Mouse (Mus musculus) spleen, adult 2 months (tissue): ENCODE measurements at regions not wholly inside any gene's neighbourhood (a gene's known extent, or its start where the extent isn't known, plus 50 kb on each side); places are given as distances from the start of the nearest gene placed in this dataset.

Experiments
- DNase-seq, 2 experiments: peaks; one replicate each; pipeline versions ENCODE4 v3.0.0 to v3.0.0-alpha.2; 2012 to 2021; ENCODE audit warnings: low spot score in 2 of 2, low read depth in 1 of 2
- H3K27ac ChIP-seq: fragments of 200-500 bp; 2 replicates; pipeline ENCODE4 v1.5.1; 2012; ENCODE audit warnings: low read length, inconsistent platforms; ENCODE audit not compliant: insufficient read depth
- H3K27me3 ChIP-seq: fragments of 200-500 bp; 2 replicates; pipeline ENCODE4 v1.6.1; 2012; ENCODE audit warnings: mild to moderate bottlenecking, moderate library complexity, low read length, inconsistent platforms; ENCODE audit not compliant: control insufficient read depth, insufficient read depth
- H3K36me3 ChIP-seq: fragments of 200-500 bp; 2 replicates; pipeline ENCODE4 v1.6.1; 2012; ENCODE audit warnings: mild to moderate bottlenecking, low read length, inconsistent platforms; ENCODE audit not compliant: control insufficient read depth, insufficient read depth
- H3K4me1 ChIP-seq: fragments of 200-500 bp; 2 replicates; pipeline ENCODE4 v1.6.1; 2011; ENCODE audit warnings: inconsistent platforms; ENCODE audit not compliant: control insufficient read depth, insufficient read depth, insufficient read length
- H3K4me3 ChIP-seq: fragments of 200-500 bp; 2 replicates; pipeline ENCODE4 v1.5.1; 2011; ENCODE audit warnings: mild to moderate bottlenecking, inconsistent platforms; ENCODE audit not compliant: insufficient read depth, insufficient read length; ENCODE audit errors: extremely low read depth
- CTCF ChIP-seq: fragments of 200-500 bp; IDR thresholded peaks from 2 replicates; pipeline ENCODE4 v1.5.1; 2011; ENCODE audit warnings: mild to moderate bottlenecking, inconsistent platforms; ENCODE audit not compliant: insufficient read depth, insufficient read length, insufficient replicate concordance; ENCODE audit errors: extremely low read depth
- POLR2A ChIP-seq: fragments of 200-500 bp; IDR thresholded peaks from 2 replicates; pipeline ENCODE4 v1.6.1; 2011; ENCODE audit warnings: low read depth, low read length, inconsistent platforms
- WGBS: fragments of 180-500 bp; shearing (Covaris S2); methylation state at CpG from one replicate; pipeline ENCODE4 v1.1.7; 2018; 5-methylcytosine and 5-hydroxymethylcytosine counted together

- H3K27ac ChIP-seq: 0 out of 2 replicates have a peak overlapping the region, but pooled peaks have one; percentile 21
Measured at GRCm38 (mm10) chr8:8994596-8995189, 304.4 kb upstream of the Arglu1 start.

GRCm38 (mm10) chr8:8994008-8994407 is 303.7 kb upstream of the Arglu1 start:
- no peaks in the 10 kb centered on the region for H3K36me3 ChIP-seq
- WGBS: 19% methylated on average over 7 of the region's 7 CpGs
- H3K27me3 ChIP-seq: no peaks in the 10 kb centered on the region
- DNase-seq: no peak
- peaks cover 15% of the 10 kb centered on the region; the same call in 1 of the 2 replicates for H3K4me1 ChIP-seq
- no peak overlapping the region for H3K27ac ChIP-seq
- H3K4me3 ChIP-seq: no peak overlapping the region
- TF ChIP-seq POLR2A (no peak), CTCF (no peak)

More at GRCm38 (mm10) chr8:8994596-8995189, 304.4 kb upstream of the Arglu1 start:
- TF ChIP-seq POLR2A (no peak), CTCF (no peak)
- peaks cover 15% of the 10 kb centered on the region; the same call in 1 of the 2 replicates for H3K4me1 ChIP-seq
- H3K36me3 ChIP-seq: no peaks in the 10 kb centered on the region
- WGBS: 14% methylated on average over 17 of the region's 17 CpGs
- DNase-seq: no peak
- H3K27me3 ChIP-seq: no peaks in the 10 kb centered on the region
- 0 out of 2 replicates have a peak overlapping the region, but pooled peaks have one; percentile 10 for H3K4me3 ChIP-seq

- no peak overlapping the region for H3K4me3 ChIP-seq
- H3K27ac ChIP-seq: no peak overlapping the region
- no peaks in the 10 kb centered on the region for H3K27me3 ChIP-seq
- TF ChIP-seq POLR2A: no peak
- no peak for TF ChIP-seq CTCF
- no peaks in the 10 kb centered on the region for H3K36me3 ChIP-seq
- 27% methylated on average over 11 of the region's 11 CpGs for WGBS
- DNase-seq: peak; percentile 41 to 65
- peaks cover 15% of the 10 kb centered on the region; the same call in 1 of the 2 replicates for H3K4me1 ChIP-seq
Measured at GRCm38 (mm10) chr8:8992461-8993032, 302.2 kb upstream of the Arglu1 start.

- WGBS: 83% methylated on average over 8 of the region's 8 CpGs
- Histone ChIP-seq H3K4me3 (no peak overlapping the region), H3K36me3 (no peaks in the 10 kb centered on the region), H3K27ac (no peak overlapping the region), H3K4me1 (peaks cover 15% of the 10 kb centered on the region; the same call in 1 of the 2 replicates), H3K27me3 (no peaks in the 10 kb centered on the region)
- TF ChIP-seq POLR2A: no peak
- no peak for TF ChIP-seq CTCF
- DNase-seq: no peak
Measured at GRCm38 (mm10) chr8:8991026-8991425, 300.7 kb upstream of the Arglu1 start.

GRCm38 (mm10) chr8:8986068-8986467 is 295.7 kb upstream of the Arglu1 start:
- 88% methylated on average over 9 of the region's 9 CpGs for WGBS
- H3K36me3 ChIP-seq: no peaks in the 10 kb centered on the region
- TF ChIP-seq POLR2A (no peak), CTCF (no peak)
- no peaks in the 10 kb centered on the region for H3K27me3 ChIP-seq
- no peak for DNase-seq
- no peak overlapping the region for H3K27ac ChIP-seq
- no peak overlapping the region for H3K4me3 ChIP-seq
- H3K4me1 ChIP-seq: peaks cover 10% of the 10 kb centered on the region; the same call in 1 of the 2 replicates

- TF ChIP-seq POLR2A (no peak), CTCF (peak; percentile 44; the same call in 1 of the 2 replicates)
- peak in 1 of 2 experiments; percentile 46 for DNase-seq
- H3K4me1 ChIP-seq: peaks cover 10% of the 10 kb centered on the region; the same call in 1 of the 2 replicates
- no peak overlapping the region for H3K4me3 ChIP-seq
- 28% methylated on average over 13 of the region's 13 CpGs for WGBS
- H3K36me3 ChIP-seq: no peaks in the 10 kb centered on the region
- H3K27me3 ChIP-seq: no peaks in the 10 kb centered on the region
- H3K27ac ChIP-seq: no peak overlapping the region
Measured at GRCm38 (mm10) chr8:8985395-8985794, 295.1 kb upstream of the Arglu1 start.

GRCm38 (mm10) chr8:8984829-8985251 is 294.5 kb upstream of the Arglu1 start:
- H3K27me3 ChIP-seq: no peaks in the 10 kb centered on the region

More at GRCm38 (mm10) chr8:8984829-8985251, 294.5 kb upstream of the Arglu1 start:
- no peak for TF ChIP-seq CTCF
- TF ChIP-seq POLR2A: no peak
- Histone ChIP-seq H3K36me3 (no peaks in the 10 kb centered on the region), H3K4me3 (peak overlapping the region; percentile 25; the same call in 1 of the 2 replicates), H3K27ac (peak overlapping the region; percentile 41; the same call in 1 of the 2 replicates), H3K4me1 (peaks cover 10% of the 10 kb centered on the region; the same call in 1 of the 2 replicates)
- 6% methylated on average over 11 of the region's 11 CpGs for WGBS
- DNase-seq: no peak
